Mouse (Mus musculus) thymus, adult 2 months (tissue): ENCODE measurements around the gene Orm3.

Experiments used
- CTCF ChIP-seq: fragments of 200-500 bp; IDR thresholded peaks from 2 replicates; pipeline ENCODE4 v1.5.1; 2012; ENCODE audit warnings: mild to moderate bottlenecking, control low read depth, low read length, moderate library complexity, borderline replicate concordance; ENCODE audit not compliant: control insufficient read depth, poor library complexity, insufficient read depth; ENCODE audit errors: extremely low read depth
- POLR2A ChIP-seq: fragments of 200-500 bp; IDR thresholded peaks from 2 replicates; pipeline ENCODE4 v1.6.1; 2012; ENCODE audit warnings: mild to moderate bottlenecking, low read length, control low read depth, moderate library complexity; ENCODE audit not compliant: control insufficient read depth, poor library complexity, insufficient read depth; ENCODE audit errors: extremely low read depth

DNA sequence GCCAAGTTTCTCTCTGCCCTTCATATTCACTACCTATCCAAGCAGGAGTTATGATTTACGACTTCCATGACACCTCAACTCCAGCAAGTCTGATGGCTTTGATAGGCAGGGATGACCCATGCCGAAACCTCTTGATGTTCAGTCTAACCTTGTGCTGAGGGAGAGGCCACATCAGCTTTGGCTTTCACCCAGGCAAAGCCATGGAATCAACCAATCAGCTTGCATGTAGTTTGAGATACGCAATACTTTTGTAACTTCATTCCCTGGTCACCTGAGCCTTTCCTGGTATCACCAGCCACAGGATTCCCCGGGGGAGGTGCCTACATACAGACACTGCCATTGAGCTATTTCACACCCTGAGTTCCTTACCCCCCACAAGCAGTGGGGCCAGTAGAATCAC is 9.3 kb upstream of the Orm3 start:
- no peak for TF ChIP-seq CTCF
- no peak for TF ChIP-seq POLR2A
